Mouse (Mus musculus): ENCODE results near the gene Sohlh1.

GRCm38 (mm10) chr2:25798065-25798464, 49.0 kb downstream of the Sohlh1 start:
- TF ChIP-seq CHD2 (IDR thresholded peaks at IDR 0.05; ENCODE audit: low read depth, low read length) (no peak), ZC3H11A (IDR thresholded peaks at IDR 0.05; ENCODE audit: borderline replicate concordance, low read depth, low read length) (no peak), HCFC1 (IDR thresholded peaks at IDR 0.05; ENCODE audit: borderline replicate concordance, insufficient read depth, low read length) (no peak), MAFK (IDR thresholded peaks at IDR 0.05; ENCODE audit: insufficient read depth, low read depth, low read length) (no peak), ZNF384 (IDR thresholded peaks at IDR 0.05; ENCODE audit: low read depth, low read length) (no peak)

Data from ES-E14 (cell line).